Mouse (Mus musculus) spleen, embryonic (tissue): ENCODE measurements at regions not wholly inside any gene's neighbourhood (a gene's known extent, or its start where the extent isn't known, plus 50 kb on each side); places are given as distances from the start of the nearest gene placed in this dataset.

Source experiments
- CTCF ChIA-PET: fragments of 350-600 bp; sonication (Branson Sonifier 250); formaldehyde crosslinking; loops from one replicate; lab custom pipeline; 2022; lab: Charles Lee

DNA sequence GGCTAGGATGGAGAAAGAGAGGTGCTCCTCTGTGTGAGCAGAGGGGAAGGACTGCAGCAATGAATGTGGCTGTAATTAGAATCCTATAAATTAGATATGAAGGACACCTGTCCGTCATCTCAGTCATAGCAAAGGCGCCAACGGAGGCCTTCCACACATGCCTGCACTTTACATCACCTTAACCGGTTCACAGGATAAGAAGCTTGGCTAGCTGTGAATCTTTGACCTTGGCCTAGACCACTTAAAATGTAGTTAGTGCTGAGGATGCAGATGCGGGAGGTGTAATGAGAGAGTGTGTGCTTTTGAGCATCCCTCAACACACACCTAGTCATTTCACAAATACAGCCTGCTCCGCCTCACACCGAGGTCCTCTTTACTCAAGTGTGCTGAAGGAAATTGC, 228.6 kb downstream of the Irs2 start:
- CTCF ChIA-PET: no interaction called here

DNA sequence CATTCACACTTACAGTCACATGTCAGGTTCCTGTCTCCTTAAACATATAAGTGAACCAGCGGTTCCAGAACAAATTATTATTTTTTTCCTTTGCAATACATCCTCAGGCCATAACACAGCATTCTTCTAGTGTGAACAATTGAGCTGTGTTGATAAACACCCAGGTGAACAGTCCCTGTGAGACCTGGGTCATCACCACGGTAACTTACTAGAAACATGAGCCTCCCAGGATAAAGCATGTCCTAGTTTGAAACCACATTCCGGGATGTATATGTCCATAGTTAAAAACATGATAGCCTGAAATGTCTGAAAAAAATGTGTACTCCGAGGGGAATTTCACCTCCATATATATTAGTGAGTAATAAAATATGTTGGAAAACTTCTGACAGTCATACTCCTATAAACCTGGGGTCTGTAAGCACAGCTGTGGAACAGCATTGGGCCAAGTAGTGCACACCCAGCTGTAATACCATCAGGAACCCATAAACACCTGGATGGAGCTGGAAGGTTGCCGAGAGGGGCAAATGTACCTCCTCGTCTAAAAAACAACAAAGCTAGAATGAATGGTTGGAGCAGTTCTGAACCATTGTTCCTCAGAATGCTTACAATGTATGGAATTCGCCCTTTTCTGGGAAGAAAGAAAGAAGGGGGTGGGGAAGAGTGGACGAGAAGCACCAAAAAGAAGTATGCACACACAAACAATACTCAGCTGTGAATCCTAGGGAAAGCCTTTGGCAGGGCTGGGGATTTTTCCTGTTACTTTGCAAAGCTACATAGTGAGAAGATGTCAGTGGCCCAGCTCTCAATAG, 232.9 kb downstream of the Irs2 start:
- CTCF ChIA-PET: no interaction called here

DNA sequence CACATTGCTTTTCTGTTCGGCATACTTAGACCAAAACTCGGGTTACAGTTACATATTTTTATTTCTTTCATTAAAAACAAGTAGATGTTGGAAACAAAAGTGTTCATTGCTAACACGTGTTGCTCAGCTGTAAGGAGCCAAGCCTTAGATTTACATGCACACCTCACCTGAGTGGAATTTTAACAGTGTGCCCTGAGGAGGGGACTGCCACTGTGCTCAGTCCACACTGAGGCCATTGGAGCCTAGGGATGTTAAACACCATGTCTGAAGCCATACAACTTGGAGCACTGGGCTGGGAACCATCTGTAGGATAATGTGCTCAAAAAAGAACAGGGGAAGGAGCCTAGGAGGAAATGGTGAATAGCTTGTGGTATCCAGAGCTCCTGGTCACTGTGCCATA, 233.5 kb downstream of the Irs2 start:
- CTCF ChIA-PET: no interaction called here

DNA sequence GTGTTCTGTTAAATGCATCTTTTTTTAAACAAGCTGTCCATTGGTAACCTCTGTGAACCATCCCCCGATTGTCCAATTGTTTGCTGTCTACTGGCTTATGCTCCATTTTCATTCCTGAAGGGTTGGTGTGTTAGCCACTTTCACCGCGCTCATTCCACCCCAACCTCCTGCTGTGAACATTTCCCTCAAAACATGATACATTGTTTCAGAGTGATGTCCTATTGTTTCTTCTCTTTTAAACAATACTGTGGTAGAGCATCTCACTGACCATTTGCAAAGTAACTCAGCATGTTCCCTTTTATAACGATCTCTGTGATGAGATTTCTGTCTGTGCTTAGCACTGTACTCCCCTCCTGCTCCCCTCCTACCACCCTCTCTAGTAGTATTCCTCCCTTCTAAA, 240.1 kb downstream of the Irs2 start:
- CTCF ChIA-PET: no interaction called here

DNA sequence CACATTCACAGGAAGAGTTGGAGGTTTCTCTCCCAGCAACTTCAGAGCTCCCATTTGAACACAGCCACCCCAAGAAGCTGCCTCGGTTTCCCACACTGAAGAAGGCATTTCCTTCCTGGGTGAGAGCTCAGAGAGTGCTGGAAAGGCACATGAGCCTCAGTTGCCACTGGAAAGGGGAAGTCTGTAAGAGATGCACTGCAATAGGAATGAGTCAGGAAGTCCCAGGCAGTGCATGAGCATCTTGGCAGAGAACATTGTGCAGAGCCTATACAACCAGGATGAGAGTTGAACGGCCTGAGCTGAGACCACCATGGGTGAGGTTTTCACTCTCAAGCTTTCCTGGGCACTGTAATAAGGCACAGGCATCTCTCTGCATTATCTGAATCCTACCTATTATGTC, 244.4 kb downstream of the Irs2 start:
- CTCF ChIA-PET: no interaction called here

DNA sequence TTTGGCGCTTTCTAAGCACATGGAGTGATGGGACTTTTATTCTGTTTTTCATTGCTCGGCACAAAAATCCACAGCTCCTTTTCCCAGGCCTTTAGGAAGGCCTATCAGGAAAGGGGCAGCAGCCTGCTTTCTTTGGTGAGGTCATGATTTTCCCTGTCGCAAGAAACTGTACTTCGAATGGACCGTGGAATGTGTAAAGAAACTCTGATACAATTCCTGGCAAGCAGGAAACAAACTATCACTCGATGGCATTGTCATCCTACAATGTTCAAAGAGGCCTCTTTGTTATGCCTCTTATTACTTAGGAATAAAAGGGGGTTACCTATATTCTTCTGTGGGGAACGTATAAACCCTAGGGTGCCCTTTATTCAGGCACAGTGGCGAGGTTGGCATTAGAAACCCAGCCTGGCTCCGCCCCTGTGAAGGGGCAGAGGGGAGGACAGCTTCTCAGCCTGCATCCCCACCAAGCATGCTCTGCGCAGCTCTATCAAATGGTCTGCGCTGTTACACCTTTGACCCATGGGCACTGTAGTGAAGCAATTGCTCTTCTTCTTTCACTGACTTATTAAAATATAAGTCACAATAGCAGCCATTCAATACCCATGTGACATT, 246.5 kb downstream of the Irs2 start:
- CTCF ChIA-PET: no interaction called here

DNA sequence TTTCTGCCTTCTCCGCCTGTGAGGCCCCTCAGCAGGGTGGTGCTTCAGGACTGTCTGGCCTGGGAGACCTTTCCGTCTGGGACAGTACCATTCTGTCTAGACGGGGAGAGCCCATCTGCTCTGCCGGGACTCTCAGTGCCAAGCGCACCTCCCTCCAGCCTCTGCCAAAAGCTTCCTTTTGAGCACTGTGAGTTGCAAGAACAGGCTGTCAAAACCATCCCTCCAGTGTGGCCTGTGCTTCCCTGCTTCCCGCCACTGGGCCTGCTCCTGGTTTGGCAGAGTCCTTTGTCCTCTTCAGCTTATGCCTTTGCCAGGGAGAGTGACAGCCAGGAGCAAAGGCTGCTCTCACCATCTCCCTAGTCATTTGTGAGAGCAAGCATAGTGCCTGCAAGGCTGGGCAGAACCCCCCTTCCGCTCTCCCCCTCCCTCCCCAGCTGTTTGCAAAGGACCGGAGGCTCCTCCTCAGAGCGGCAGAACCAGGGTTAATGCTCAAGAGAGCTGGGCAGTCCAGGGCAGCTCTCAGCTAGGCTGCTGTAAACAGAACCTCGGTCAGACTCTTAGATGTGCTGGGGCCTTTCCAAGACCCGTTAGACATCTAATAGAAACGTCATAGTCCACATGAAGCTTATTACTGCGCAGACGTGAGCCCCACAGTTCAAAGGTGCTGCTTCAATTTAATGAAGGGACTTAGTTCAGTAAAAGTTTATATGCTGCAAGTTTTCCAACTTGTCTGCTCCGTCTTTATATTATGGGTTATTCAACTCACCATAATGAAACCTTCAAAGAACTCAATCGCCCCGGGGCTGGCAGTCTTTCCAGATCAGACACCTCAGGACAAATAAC, 247.2 kb downstream of the Irs2 start:
- CTCF ChIA-PET: no interaction called here

DNA sequence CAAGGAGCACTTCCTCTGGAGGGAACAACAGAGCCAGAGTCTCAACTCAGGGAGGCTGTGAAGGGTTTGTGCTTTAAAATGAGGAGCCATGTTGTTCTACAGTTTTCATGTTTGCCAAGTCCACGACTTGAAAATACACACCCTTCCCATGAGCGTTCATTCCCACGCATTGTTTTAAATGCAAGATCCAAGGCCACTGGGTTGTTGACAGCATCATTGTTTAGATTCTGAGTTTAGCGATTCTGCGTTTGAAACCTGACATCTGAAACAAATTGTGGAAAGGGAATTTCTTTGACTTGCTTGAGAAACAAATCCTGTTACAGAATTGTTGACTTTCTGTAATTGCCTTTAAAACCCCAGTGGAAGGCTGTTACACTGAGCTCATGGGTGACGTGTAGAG, 248.0 kb downstream of the Irs2 start:
- CTCF ChIA-PET: interaction anchor here (0.6 kb wide), 1 partner anchor 336 kb away, joined by 3 read pairs; no protein-coding TSS in a partner anchor

DNA sequence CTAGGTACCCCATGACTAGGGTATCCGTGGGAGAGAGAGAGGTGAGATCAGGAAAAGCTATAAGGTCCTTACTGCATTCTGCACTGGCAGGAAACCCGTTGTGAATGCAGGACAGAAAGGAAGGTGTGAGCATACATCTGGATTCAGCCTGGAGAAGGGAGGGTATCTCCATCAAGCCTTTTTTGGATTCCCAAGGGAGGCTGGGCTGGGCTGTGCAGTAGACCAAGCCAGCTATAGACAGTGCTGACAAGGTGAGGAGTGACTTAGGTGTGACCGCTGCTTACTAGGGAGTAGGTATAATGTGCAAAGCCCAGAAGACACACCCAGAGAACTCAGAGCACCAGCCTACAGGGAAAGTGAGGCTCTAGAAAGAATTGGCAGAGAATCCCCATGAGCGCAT, 250.1 kb downstream of the Irs2 start:
- CTCF ChIA-PET: no interaction called here

DNA sequence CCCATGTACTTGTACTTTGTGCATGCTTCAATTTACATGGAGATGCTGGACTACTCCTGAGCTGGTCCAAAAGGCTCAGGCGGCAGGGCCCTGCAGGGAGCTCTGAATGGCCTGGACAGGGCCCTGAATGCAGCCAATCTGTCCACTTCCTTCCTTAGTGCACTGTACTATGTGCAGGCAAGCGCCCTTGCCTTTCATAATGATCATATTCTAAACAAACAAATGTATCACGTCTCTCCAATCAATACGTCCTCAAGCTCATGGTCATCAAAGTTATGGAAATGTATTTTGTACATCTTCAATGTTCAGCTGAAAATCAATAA, 253.3 kb downstream of the Irs2 start:
- CTCF ChIA-PET: no interaction called here

DNA sequence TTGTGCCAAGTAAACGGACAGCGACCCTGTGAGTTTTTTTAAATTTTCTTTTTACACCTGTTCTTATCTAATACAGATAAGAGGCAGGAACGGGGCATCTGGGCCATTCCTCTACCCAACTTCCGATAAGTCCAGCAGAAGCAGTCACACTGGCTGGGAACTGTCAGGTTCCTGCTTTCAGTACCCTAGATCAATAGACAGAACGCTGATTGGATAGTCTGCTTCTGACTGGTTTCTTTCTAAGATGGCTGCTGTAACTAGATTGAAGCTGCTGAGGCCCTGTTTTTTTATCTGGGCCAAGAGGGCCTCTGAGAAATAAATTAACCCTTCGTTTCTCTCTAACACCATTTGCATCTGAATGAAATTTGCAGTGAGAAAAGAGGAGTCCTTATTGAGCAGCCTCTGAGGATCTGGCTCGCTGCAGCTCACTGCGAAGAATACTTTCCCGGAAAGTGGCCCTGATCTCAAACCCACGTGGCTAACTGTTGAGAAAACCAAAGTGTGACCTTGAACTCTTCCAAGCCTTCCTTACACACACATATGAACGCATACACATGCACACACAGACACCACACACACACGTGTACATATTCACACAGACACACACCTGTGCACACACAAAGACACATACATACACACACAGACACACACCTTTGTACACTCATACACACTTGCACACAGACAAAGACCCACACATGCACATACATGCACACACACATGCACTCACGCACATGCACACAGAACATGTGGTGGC, 253.8 kb downstream of the Irs2 start:
- CTCF ChIA-PET: no interaction called here

DNA sequence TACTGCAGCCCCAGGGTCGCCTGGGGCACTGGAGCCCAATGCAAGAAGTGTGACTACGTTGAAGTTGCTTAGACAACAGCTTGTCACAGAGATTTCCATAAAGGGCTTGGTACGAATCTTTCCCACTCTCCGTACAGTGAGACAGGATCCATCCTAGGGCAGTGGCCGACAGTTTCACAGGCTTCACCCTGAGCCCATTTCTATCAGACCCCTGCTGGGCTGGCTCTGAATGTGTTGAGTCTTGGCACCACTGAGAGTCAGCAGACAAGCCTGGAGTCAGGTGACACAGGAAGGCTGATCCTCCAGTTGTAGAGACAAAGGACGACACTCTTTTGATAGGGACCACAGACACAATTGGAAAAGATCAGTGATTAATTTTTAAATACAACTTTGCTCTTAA, 255.2 kb downstream of the Irs2 start:
- CTCF ChIA-PET: no interaction called here

DNA sequence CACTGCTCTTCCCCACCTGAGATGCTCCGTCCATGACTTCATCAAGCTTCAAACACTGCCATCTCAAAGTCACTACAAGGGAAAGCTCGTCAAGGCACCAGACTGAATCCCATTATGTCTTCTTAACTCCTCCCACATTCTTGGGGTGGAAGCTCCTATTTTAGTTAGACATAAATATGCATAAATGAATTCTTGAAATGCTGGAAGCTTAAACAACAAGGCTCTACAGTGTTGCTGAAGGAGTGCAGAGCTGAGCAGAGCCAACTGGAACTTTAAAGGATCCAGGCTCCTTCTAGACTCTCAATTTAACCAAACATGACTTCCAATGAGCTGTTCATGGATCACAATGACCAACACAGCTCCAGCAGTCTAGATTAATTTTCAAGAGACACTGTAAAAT, 261.1 kb downstream of the Irs2 start:
- CTCF ChIA-PET: no interaction called here

DNA sequence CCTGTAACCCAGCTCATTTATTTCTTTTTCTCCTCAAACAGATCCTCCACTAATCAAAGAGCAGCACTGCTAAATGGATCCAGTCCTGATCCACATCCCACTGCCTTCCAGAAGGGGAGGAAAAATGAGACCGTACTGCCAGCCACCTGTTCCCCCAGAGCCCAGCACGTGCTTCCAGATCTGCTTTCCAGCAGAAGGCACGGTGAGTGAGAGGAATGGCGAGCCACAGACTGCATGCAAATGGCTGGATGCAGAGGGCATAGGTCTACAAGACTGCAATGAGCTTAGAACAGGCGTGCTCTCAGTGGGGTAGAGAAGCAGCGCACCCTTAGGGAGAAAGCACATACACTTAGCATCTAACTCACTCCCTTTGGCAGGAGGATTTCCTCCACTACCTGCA, 265.0 kb downstream of the Irs2 start:
- CTCF ChIA-PET: no interaction called here

DNA sequence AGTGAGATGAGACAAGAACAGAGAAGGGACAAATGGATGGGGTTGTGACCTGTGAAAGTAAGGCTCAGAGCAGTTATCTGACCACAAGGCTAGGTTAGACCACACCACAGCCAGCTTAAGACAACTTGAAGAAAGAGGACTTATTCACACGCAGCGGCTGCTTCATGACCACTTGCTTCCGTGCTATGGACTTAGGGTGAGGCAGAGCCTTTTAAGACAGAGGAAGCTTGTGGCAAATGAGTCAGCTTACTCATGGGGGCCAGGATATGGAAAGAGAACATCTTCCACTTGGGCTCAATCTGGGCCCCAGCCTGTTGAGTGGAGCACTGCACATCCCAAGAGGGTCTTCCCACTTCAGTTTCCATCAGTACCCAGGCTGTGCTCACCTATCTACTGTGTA, 267.4 kb downstream of the Irs2 start:
- CTCF ChIA-PET: no interaction called here

DNA sequence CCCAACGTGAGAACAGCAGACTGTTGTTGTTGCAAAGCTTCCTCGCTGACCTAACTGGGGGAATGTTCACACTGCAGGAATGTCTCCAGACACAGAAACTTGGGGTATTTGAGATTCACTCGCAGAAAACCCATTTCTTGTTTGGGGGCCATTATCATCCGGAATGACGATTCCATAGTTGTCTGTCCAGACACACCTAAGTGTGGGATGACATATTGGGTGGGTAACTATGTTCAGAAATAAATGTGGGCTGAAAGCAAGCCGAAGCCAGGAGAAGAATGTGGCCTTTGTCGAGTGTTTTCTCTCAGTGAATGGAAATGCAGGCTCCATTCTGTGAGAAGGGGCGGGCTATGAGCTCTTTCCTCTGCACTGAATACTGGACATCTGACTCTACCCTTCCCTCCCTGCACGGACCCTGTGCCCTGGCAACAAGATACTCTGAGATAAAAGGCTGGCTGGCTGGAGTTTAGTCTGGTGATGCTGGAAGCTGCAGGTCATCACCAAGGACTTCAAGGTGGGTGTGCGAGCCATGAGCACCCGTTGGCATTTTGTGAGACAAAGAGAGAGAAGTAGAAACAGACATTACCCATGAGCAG, 269.7 kb downstream of the Irs2 start:
- CTCF ChIA-PET: no interaction called here

DNA sequence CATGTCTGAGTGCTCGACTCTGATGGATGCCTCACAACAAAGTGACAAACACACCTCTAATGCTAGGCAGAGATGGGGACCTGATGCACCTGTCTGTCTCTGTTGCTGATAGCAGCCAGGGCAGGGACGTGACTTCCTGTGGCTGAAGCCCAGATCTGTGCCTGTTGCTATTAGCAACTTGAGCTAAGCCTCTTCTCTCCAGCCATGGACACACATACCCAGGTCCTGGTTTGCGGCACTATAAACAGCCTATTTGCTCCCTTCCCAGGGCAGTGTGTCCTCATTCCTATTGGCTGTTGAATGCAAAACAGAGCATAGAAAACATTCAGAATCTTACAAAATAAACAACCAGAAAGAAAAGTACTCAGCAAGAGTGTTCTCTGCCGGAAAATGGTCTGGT, 273.5 kb downstream of the Irs2 start:
- CTCF ChIA-PET: no interaction called here

DNA sequence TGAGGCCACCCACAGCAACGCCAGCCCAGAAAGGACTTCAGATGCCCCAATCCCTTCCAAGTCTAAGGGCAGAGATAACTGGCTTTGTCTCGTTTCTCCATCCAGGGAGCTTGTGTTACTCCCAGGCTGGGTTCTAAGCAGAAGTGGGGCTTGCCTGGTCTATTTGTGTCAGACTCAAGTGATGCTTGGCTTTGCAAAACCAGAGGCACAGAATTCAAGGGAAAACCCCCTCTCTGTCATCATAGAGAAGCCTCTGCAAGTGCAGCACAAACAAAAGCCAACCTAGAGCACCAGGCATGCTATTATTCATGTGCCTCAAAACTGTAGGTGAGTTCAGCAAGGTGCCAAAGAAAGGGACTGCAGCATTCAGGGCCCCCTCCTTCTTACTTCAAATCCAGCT, 284.9 kb downstream of the Irs2 start:
- CTCF ChIA-PET: no interaction called here

DNA sequence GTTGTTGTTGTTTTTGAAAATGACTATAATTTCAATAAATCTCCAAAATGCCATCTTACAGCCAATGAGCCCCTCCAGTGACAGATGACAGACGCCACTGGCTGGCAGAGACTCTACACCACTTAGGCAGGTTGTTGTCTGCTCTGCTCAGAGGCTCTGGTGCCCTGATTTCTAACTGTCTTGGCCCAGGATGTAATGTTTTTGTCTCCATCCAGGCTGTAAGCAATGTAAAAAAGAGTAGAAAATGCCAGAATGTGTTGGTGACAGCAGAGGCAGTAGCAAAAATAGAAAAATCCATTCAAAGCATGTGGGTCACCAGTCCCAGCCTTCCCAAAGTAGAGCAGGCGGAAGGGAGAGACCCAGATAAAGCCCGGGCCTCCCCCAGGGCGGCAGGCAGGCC, 285.5 kb downstream of the Irs2 start:
- CTCF ChIA-PET: no interaction called here

DNA sequence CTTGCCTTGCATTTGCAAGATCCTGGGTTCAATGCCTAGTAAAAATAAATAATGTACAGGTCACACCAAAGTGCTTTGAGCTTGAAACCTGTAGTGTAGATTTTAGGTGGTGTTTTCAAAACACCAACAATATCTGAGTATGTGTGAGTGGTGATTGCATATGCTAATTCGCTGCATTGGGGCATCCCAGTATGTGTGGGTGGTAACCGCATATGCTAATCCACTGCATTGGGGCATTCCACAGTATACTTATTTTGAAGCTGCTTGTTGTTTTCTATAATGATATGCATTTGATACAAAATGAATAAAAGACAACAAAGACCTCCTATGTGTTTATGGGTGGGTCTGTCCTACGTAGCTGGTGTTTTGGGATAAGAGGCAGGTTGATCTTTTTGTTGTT, 285.9 kb downstream of the Irs2 start:
- CTCF ChIA-PET: no interaction called here

DNA sequence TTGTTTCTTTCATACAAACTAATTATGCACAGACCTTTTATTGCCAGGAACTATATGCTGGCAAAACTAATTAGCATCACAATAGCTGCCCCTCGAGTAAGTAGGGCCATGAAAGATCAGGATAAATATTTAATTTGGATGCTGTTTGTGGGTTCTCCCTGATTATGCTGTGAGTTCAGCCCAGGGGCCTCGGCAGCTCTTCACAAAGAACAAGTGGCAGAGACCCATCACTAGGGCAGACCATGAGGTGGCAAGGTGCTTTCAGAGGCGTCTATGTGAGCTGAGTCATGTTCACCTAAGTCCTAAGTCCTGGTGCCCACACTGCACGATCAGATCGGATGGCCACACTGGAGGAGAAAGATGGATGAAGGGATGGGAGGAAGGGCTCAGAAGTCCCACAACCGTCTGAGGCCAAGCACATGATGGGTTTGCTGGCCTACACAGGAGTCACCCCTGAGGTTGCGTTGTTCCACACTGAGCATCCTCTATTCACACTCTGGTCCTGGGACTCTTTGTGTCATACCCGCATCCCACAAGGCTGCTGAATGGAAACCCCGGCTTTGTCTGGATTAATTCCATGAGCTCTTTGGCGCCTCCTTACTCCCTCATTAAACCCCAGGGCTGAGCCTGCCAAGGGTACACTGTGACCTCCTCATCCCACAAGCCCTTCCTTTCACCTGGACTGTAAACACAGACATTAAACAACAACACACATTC, 287.0 kb downstream of the Irs2 start:
- CTCF ChIA-PET: no interaction called here
